Mouse (Mus musculus) right cerebral cortex, postnatal 36 days (tissue): ENCODE results near the gene Bcl7b.

Source experiments
- DNase-seq, 2 experiments: peaks; one replicate each; pipeline ENCODE4 v3.0.0; 2022; ENCODE audit warnings: low spot score in 2 of 2, mixed read lengths in 1 of 2

Gene Bcl7b

GRCm38 (mm10) chr5:135169479-135169878 lies 1.4 kb downstream of the Bcl7b start:
- DNase-seq = no peak

DNA sequence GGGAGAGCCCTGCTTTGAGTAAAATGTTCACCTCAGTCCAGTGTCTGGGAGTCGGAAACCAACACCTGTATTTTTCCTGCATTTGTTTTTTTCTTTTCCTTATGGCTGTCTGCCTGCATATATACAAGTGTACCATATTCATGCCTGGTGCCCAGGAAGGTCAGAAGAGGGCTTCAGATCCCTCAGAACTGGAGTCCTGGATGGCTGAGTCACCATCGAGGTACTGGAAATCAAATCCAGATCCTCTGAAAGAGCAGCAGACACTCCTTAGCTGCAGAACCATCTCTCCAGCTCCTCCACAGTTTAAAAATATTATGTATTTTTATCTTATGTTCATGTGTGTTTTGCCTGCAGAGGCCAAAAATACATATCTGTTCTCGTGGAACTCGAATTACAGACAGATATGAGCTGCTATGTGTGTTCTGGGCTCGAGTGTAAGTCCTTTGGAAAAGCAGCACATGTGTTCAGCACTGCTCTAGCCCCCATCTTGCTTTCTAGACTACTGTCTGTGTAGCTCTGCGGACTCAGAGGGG lies 3.7 kb downstream of the Bcl7b start:
- no peak for DNase-seq

- no peak for DNase-seq
These were observed 4.9 kb downstream of the Bcl7b start for GRCm38 (mm10) chr5:135172986-135173385.

GRCm38 (mm10) chr5:135175086-135175485 lies 7.0 kb downstream of the Bcl7b start:
- DNase-seq = no peak

- DNase-seq = no peak
These were observed 10.4 kb downstream of the Bcl7b start for GRCm38 (mm10) chr5:135178523-135178922.

- DNase-seq = peak; percentile 54 to 75
These were observed 10.9 kb downstream of the Bcl7b start for GRCm38 (mm10) chr5:135178996-135179395.

GRCm38 (mm10) chr5:135179616-135180015 lies 11.5 kb downstream of the Bcl7b start:
- no peak for DNase-seq

DNA sequence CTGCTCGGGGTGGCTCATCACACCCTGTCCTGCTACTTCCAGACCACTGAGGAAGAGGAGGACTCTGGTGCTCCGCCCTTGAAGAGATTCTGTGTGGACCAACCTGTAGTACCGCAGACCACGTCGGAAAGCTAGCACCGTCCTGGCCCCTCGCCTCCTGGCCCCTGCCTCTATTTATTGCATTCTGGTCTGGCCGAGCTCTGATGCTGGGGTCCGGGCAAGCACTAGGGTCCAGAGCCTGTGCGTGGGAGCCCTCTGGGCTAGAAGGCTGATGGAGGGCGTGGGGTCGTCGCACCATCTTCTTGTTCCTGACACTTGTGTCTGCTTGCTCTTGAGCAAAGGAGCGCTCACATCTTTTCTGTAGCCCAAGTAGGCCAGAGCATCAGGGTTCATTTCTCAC lies 12.7 kb downstream of the Bcl7b start:
- DNase-seq = no peak

- no peak for DNase-seq
These were observed 13.7 kb downstream of the Bcl7b start for GRCm38 (mm10) chr5:135181776-135182175.

DNA sequence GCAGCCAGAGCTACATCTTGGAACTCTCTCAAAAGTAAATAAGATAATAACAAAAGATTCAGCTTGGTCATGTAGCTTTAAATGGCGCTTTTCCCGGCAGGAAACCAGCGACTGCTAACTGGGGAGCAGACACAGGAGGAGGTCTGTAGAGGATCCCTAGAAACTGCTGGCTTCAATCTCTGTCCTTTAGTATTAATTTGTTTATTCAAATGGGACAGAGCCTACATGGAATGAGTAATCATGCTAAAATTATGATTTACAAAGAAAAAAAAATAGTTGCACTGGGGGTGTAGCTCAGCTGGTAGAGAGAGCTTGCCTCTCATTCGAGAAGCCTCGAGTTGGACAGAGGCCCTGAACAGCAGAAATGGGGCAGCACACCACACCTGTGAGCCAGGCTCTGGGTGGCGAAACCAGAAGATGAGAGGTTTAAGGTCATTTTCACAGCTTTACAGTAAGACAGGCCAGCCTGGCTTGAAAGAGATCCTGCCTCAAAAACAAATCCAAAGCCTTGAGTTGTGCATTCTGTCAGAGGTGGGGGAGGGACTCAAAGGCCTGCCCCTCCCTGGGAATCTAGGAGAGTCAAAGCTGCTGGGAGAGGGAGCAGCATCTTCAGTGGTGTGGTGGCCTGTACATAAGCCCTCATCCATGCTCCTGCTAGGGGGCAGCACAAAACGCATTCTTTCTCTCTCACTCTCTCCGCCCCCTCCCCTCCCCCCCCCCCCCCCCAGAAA lies 15.2 kb downstream of the Bcl7b start:
- peak; percentile 38 to 45 for DNase-seq

DNA sequence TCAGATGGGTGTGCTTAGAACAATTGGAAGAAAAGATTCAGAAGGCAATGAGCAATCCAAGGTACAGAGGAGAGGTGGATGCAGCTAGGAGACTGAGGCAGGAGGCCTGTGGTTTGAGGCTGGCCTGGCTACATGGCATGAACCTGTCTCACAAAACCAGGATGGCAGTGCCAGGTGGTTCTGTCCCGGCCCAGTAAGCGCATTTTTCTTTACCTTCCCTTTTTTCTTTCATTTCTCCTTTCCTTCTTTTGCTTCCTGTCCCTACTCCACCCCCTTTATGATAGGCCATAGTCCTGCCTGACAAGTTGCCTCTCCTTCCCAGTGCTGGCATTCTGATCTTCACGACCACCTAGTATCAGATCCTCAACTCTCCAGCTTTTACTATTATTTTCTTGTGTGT lies 16.9 kb downstream of the Bcl7b start:
- DNase-seq = no peak

- no peak for DNase-seq
These were observed 17.5 kb downstream of the Bcl7b start for GRCm38 (mm10) chr5:135185596-135185995.

GRCm38 (mm10) chr5:135186231-135186620 lies 18.1 kb downstream of the Bcl7b start:
- no peak for DNase-seq

GRCm38 (mm10) chr5:135186621-135187348 lies 18.7 kb downstream of the Bcl7b start, which contains the start of gene Baz1b:
Gene Baz1b, plus strand, starts transcription at chr5:135187264.
- peak; percentile 98 for DNase-seq

DNA sequence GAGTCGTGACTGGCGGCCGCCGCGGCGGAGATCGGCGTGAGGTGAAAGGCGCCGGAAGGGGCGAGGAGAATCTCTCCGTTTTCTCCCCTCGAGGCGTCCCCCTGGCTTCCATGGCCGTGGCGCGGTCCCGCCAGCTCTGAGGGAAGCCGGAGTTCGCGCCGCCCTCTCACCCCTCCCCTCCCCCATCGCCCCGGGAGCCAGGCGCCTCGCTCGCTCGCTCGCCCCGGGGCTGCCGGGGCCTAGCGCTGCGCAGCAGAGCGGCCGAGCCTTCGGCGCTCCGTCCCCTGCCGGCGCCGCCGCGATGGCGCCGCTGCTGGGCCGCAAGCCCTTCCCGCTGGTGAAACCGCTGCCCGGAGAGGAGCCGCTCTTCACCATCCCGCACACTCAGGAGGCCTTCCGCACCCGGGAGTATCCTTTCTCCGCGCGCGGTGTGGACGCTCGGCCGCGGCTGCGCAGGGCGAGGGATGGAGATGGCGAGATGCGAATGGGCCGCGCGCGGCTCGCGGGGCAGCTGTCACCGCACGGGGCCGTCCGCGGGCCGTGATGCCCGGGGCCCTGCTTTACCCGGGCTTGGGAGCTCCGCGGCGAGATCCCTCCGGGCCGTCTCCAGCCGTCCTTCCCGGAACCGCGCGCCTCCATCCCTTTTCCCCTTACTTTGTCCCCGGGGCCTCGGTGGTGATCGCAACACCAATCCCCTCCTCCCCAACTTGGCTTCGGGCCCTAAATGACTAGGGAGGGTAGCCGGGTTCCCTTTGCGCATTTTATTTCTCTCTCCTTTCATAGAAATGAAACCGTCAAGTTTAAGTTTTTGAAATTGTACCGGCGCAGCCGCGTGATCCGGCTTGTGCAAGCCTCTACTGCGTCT lies 19.5 kb downstream of the Bcl7b start:
- DNase-seq = no peak

DNA sequence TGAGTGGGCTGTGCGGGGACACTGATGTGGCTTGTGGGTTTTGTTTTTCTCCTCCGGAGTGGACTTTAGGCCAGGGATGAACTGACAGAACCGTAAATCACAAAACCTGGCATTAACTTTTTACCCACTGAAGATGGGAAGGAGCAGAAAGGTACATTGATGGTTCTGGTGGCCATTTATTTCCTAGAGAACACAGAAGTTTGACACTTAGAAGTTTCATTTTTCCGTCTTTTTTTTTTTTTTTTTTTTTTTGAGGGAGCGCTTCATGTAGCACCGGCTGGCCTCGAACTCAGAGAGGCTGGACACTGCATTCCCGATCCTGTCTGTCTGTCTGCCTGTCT lies 20.1 kb downstream of the Bcl7b start:
- no peak for DNase-seq

DNA sequence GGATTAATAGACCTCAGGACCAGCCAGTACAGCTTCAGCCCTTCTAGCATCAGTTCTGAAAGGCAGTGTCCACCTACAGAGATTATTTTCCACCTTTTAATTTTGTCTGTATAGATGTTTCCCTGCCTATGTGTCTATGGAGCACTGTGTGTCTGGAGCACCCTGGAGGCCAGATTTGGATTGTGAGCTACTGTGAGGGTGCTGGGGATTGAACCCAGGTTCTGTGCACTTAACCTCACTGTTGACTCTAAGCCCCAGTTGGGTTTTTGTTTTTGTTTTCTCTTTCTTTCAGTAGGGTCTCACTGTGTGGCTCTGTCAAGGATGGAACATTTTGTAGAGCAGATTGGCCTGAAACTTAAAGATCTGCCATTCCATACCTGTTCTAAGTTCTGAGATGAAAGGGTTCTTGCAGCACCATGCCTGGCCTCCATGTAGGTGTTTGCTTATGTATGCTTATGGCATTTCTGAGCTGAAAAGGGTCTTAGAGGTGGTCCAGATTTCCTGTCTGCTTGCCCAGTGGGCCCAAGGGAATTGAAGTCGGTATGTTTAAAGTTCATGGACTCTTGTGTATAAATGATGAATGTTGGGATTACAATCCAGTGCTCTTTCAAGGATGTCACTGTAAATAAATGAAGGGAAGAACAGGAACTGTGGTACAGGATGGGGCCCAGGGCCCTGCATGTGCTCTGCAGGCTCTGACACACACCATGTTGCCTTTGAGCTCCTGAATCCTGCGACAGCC lies 21.4 kb downstream of the Bcl7b start:
- DNase-seq = no peak

DNA sequence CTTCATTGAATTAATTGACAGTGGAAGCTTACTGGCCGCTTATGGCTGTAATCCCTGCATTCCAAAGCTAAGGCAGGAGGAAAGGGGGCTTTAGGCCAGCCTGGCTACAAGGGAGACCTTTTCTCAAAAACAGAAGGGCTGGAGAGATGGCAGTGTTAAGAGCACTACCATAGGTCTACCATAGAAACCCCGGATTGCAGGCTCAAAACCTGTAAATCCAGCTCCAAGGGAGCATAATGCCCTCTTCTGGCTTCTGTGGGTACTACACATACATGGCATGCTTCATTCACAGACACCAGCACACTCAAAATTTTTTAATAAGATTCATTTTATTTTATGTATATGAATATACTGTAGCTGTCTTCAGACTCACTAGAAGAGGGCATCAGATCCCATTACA lies 23.5 kb downstream of the Bcl7b start:
- DNase-seq = no peak

DNA sequence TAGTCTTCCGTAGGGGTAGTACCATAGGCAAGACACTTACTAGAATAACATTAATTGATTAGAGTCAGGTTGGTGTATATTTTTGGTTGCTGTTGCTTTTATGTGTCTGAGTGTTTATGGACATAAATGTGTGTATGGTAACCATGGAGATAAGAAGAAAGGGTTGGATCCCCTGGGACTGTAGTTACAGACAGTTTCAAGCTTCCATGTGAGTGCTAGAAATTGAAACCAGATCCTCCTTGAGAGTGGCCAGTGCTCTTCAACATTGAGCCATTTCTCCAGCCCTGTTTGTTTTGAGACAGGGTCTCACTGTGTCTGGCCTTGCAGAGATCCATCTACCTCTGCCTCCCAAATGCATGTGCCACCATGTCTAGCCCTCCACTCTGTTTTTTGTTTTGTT lies 24.3 kb downstream of the Bcl7b start:
- no peak for DNase-seq

DNA sequence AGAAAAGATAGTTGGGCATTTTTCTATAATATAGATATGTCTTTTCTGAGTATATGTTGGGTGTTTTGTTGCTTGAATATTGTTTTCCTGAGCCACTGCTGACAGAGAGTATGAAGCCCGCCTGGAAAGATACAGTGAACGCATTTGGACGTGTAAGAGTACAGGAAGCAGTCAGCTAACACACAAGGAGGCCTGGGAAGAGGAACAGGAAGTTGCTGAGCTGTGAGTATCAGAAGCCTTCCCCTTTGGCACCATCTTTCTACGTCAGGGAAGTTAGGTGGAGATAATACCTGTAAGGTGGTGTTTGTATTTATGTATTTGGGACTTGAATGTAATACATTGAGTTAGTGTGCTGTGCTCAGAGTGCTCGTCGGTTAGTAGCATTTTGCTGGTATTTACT lies 28.3 kb downstream of the Bcl7b start:
- no peak for DNase-seq

DNA sequence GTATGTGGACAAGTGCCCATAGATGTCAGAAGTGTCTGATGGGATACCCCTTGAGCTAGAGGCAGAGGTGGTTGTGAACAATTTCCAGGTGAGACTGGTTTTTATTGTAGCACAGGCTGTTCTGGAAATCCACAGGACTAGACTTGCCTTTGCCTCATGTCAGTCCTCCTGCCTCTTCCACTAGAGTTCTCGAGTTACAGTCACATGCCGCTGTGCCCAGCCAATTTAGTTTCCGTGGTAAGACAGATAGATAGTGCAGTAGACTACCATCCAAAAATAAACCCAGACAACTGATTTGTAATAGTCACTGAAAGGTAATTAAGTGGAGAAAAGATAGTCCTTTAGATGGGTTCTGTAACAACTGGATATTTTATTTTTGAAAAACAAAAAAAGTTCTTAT lies 34.7 kb downstream of the Bcl7b start:
- no peak for DNase-seq

- DNase-seq = no peak
These were observed 40.1 kb downstream of the Bcl7b start for GRCm38 (mm10) chr5:135208197-135208596.
